Mouse (Mus musculus): ENCODE data around the gene 1110057P08Rik. TPM values are rescaled to one million over a fixed set of nuclear protein-coding genes. Genes with fewer than 3 reads are reported as not detected.
"Not testable (repeated sequence)": the region's sequence is repeated elsewhere in the genome, so short reads cannot be mapped to it uniquely, and the experiment has no call there.

Gene 1110057P08Rik
- not detected in 2 replicates for polyA plus RNA-seq (2016; fragmentation: Nextera tagmentation; extraction: Ambion mirVana)

- H3K9ac ChIP-seq (replicated peaks), result no peak within 1 kb of the TSS
- H3K27ac ChIP-seq (replicated peaks), result no peak within 1 kb of the TSS
- H3K27me3 ChIP-seq, result no peaks in the 10 kb centered on the region
- H3K4me2 ChIP-seq (replicated peaks), result no peak within 1 kb of the TSS
- no peaks in the 10 kb centered on the region for H3K9me3 ChIP-seq
- no peaks in the 10 kb centered on the region for H3K4me1 ChIP-seq
- no peak within 1 kb of the TSS for H3K4me3 ChIP-seq
- WGBS, result 84% methylated on average over 2 of the region's 2 CpGs
- no peak for ATAC-seq (ENCODE audit: low FRiP score, low read depth)
- H3K36me3 ChIP-seq, result no peaks in the 10 kb centered on the region
These were observed at the start of gene 1110057P08Rik for GRCm38 (mm10) chr16:89174435-89174834. TSS of gene 1110057P08Rik (plus strand) at chr16:89174735.

GRCm38 (mm10) chr16:89140551-89140950 is 34.0 kb upstream of the 1110057P08Rik start, which contains the start of gene Gm6358:
TSS of gene Gm6358 (plus strand) at chr16:89140851.
- H3K36me3 ChIP-seq, result no peaks in the 10 kb centered on the region
- H3K4me3 ChIP-seq, result no peak within 1 kb of the TSS
- 95% methylated on average over 1 of the region's 1 CpGs for WGBS
- ATAC-seq (ENCODE audit: low FRiP score, low read depth), result no peak
- no peaks in the 10 kb centered on the region for H3K27me3 ChIP-seq
- no peak within 1 kb of the TSS for H3K9ac ChIP-seq (replicated peaks)
- H3K9me3 ChIP-seq, result no peaks in the 10 kb centered on the region
- no peak within 1 kb of the TSS for H3K4me2 ChIP-seq (replicated peaks)
- H3K27ac ChIP-seq (replicated peaks), result no peak within 1 kb of the TSS
- no peaks in the 10 kb centered on the region for H3K4me1 ChIP-seq

GRCm38 (mm10) chr16:89150786-89151185 is 23.7 kb upstream of the 1110057P08Rik start, which contains the start of gene Gm10061:
TSS of gene Gm10061 (plus strand) at chr16:89151086.
- no peaks in the 10 kb centered on the region for H3K27me3 ChIP-seq
- no peak within 1 kb of the TSS for H3K9ac ChIP-seq (replicated peaks)
- H3K27ac ChIP-seq (replicated peaks), result no peak within 1 kb of the TSS
- H3K4me3 ChIP-seq, result no peak within 1 kb of the TSS
- no peaks in the 10 kb centered on the region for H3K36me3 ChIP-seq
- H3K4me2 ChIP-seq (replicated peaks), result no peak within 1 kb of the TSS
- WGBS, result 89% methylated on average over 1 of the region's 1 CpGs
- no peaks in the 10 kb centered on the region for H3K4me1 ChIP-seq
- no peak for ATAC-seq (ENCODE audit: low FRiP score, low read depth)
- H3K9me3 ChIP-seq, result no peaks in the 10 kb centered on the region; the same call in 1 of the 2 replicates

- Histone ChIP-seq H3K4me2 (replicated peaks) (no peak within 1 kb of the TSS), H3K4me1 (no peaks in the 10 kb centered on the region), H3K27ac (replicated peaks) (no peak within 1 kb of the TSS), H3K4me3 (no peak within 1 kb of the TSS), H3K9me3 (no peaks in the 10 kb centered on the region), H3K27me3 (no peaks in the 10 kb centered on the region), H3K36me3 (no peaks in the 10 kb centered on the region), H3K9ac (replicated peaks) (no peak within 1 kb of the TSS)
- WGBS, result 85% methylated on average over 4 of the region's 4 CpGs
- no peak for ATAC-seq (ENCODE audit: low FRiP score, low read depth)
These were observed 16.9 kb upstream of the 1110057P08Rik start, which contains the start of gene Gm9789 for GRCm38 (mm10) chr16:89157652-89158051. TSS of gene Gm9789 (plus strand) at chr16:89157952.

- not testable (repeated sequence) for H3K27me3 ChIP-seq; ATAC-seq (ENCODE audit: low FRiP score, low read depth); H3K9ac ChIP-seq (replicated peaks); H3K4me1 ChIP-seq; H3K9me3 ChIP-seq; H3K27ac ChIP-seq (replicated peaks); H3K4me2 ChIP-seq (replicated peaks); H3K4me3 ChIP-seq; H3K36me3 ChIP-seq
These were observed 5.3 kb upstream of the 1110057P08Rik start, which contains the start of gene Gm7735 for GRCm38 (mm10) chr16:89169190-89169589. TSS of gene Gm7735 (plus strand) at chr16:89169490.

GRCm38 (mm10) chr16:89188621-89189020 is 14.1 kb downstream of the 1110057P08Rik start:
- WGBS, result 86% methylated on average over 4 of the region's 4 CpGs
- H3K9me3 ChIP-seq, result no peaks in the 10 kb centered on the region
- no peak overlapping the region for H3K4me2 ChIP-seq (replicated peaks)
- H3K4me3 ChIP-seq, result no peak overlapping the region
- no peaks in the 10 kb centered on the region for H3K36me3 ChIP-seq
- H3K27ac ChIP-seq (replicated peaks), result no peak overlapping the region
- no peak overlapping the region for H3K9ac ChIP-seq (replicated peaks)
- H3K27me3 ChIP-seq, result no peaks in the 10 kb centered on the region
- no peaks in the 10 kb centered on the region for H3K4me1 ChIP-seq
- no peak for ATAC-seq (ENCODE audit: low FRiP score, low read depth)

- Histone ChIP-seq H3K9me3 (no peaks in the 10 kb centered on the region), H3K9ac (replicated peaks) (no peak within 1 kb of the TSS), H3K4me3 (no peak within 1 kb of the TSS), H3K27me3 (no peaks in the 10 kb centered on the region), H3K36me3 (no peaks in the 10 kb centered on the region), H3K4me1 (no peaks in the 10 kb centered on the region), H3K4me2 (replicated peaks) (no peak within 1 kb of the TSS), H3K27ac (replicated peaks) (no peak within 1 kb of the TSS)
- ATAC-seq (ENCODE audit: low FRiP score, low read depth), result no peak
- 81% methylated on average over 1 of the region's 1 CpGs for WGBS
These were observed 31.0 kb downstream of the 1110057P08Rik start, which contains the start of gene Krtap20-2 for GRCm38 (mm10) chr16:89205561-89205960. TSS of gene Krtap20-2 (plus strand) at chr16:89205861.

Other genes starting within 250 kb of the 1110057P08Rik start
- not detected in 2 replicates for gene Krtap19-9b, start 242.5 kb upstream of the 1110057P08Rik start, polyA plus RNA-seq (2016; fragmentation: Nextera tagmentation; extraction: Ambion mirVana)
- gene Krtap16-3, start 211.9 kb upstream of the 1110057P08Rik start, polyA plus RNA-seq (2016; fragmentation: Nextera tagmentation; extraction: Ambion mirVana), result not detected in 2 replicates
- not detected in 2 replicates for gene Krtap22-2, start 164.0 kb upstream of the 1110057P08Rik start, polyA plus RNA-seq (2016; fragmentation: Nextera tagmentation; extraction: Ambion mirVana)
- not detected in 2 replicates for gene Gm10229, start 159.5 kb upstream of the 1110057P08Rik start, polyA plus RNA-seq (2016; fragmentation: Nextera tagmentation; extraction: Ambion mirVana)
- not detected in 2 replicates for gene Krtap6-1, start 143.0 kb upstream of the 1110057P08Rik start, polyA plus RNA-seq (2016; fragmentation: Nextera tagmentation; extraction: Ambion mirVana)
- gene Gm10228, start 133.3 kb upstream of the 1110057P08Rik start, polyA plus RNA-seq (2016; fragmentation: Nextera tagmentation; extraction: Ambion mirVana), result not detected in 2 replicates
- not detected in 2 replicates for gene Krtap6-5, start 126.9 kb upstream of the 1110057P08Rik start, polyA plus RNA-seq (2016; fragmentation: Nextera tagmentation; extraction: Ambion mirVana)
- not detected in 2 replicates for gene 1110025L11Rik, start 110.7 kb upstream of the 1110057P08Rik start, polyA plus RNA-seq (2016; fragmentation: Nextera tagmentation; extraction: Ambion mirVana)
- gene Krtap6-3, start 90.7 kb upstream of the 1110057P08Rik start, polyA plus RNA-seq (2016; fragmentation: Nextera tagmentation; extraction: Ambion mirVana), result not detected in 2 replicates
- not detected in 2 replicates for gene Gm6358, start 33.9 kb upstream of the 1110057P08Rik start, polyA plus RNA-seq (2016; fragmentation: Nextera tagmentation; extraction: Ambion mirVana)
- not detected in 2 replicates for gene Gm10061, start 23.6 kb upstream of the 1110057P08Rik start, polyA plus RNA-seq (2016; fragmentation: Nextera tagmentation; extraction: Ambion mirVana)
- gene Gm9789, start 16.8 kb upstream of the 1110057P08Rik start, polyA plus RNA-seq (2016; fragmentation: Nextera tagmentation; extraction: Ambion mirVana), result not detected in 2 replicates
- gene Gm7735, start 5.2 kb upstream of the 1110057P08Rik start, polyA plus RNA-seq (2016; fragmentation: Nextera tagmentation; extraction: Ambion mirVana), result not detected in 2 replicates
- not detected in 2 replicates for gene Krtap20-2, start 31.1 kb downstream of the 1110057P08Rik start, polyA plus RNA-seq (2016; fragmentation: Nextera tagmentation; extraction: Ambion mirVana)
- gene Krtap21-1, start 229.1 kb downstream of the 1110057P08Rik start, polyA plus RNA-seq (2016; fragmentation: Nextera tagmentation; extraction: Ambion mirVana), result not detected in 2 replicates
- gene Krtap6-2, start 245.4 kb downstream of the 1110057P08Rik start, polyA plus RNA-seq (2016; fragmentation: Nextera tagmentation; extraction: Ambion mirVana), result not detected in 2 replicates